Mouse (Mus musculus): ENCODE measurements around the gene Shmt2.

Shmt2 gene

DNA sequence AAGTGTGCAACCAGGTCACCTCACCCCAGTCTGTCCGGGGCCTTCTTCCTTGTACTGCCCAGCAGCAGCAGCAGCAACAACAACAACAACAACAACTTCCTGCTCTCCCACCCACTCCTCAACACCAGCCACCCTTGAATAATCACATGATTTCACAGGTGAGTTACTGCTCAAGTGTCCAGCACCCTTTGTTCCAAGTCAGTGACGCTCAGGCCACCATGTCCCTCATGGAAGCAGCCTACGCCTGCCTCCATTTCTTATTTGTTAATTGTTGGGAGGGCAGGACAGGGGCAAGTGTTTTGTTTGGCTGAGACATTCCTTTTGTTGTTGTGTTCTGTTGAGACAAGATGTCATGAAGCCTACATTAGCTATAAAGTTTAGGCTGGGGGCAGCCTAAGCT is 45.7 kb downstream of the Shmt2 start:
- DNase-seq (ENCODE audit: extremely low read depth, low read depth) = no peak

DNA sequence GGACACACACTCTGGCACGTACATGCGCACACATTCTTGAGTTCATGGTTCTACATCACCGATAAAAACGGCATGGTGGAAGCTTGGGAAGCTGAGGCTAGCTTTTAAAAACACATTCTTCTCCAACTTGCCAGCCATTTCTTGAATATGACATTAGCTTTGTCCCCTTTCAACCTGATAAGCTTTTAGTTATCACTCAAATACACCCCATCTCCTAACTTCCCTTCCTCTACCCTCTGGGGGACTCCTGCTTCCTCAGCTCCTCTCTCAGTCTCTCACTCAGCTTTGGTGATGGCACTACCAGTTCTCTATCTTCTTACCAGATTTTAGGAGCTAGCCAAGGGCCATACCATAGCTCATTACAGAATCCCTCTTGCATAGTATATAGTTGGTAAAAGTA is 47.1 kb downstream of the Shmt2 start:
- DNase-seq (ENCODE audit: extremely low read depth, low read depth) = peak; percentile 55

GRCm38 (mm10) chr10:127472722-127473121 is 49.5 kb downstream of the Shmt2 start:
- DNase-seq (ENCODE audit: extremely low read depth, low read depth) = no peak

- no peak for DNase-seq (ENCODE audit: extremely low read depth, low read depth)
These were observed 50.8 kb downstream of the Shmt2 start for GRCm38 (mm10) chr10:127471281-127471988.

All from MEL-GATA-1-ER (cell line).